Mouse (Mus musculus) G1E-ER4 (cell line): ENCODE results near the gene Gm49358. TPM values are rescaled to one million over a fixed set of nuclear protein-coding genes. Genes with fewer than 3 reads are reported as not detected.

ENCODE experiments used
- GATA1 ChIP-seq: IDR thresholded peaks from one replicate; pipeline ENCODE4 v1.8.0; 2012; ENCODE audit warnings: low read length, inconsistent platforms
- polyA plus RNA-seq: library from polyadenylated mRNA; stranded (reverse); fragments of >175 nt; gene quantifications from 2 replicates; pipeline ENCODE4 v1.2.3, GENCODE M21; 2012

The Gm49358 gene
- polyA plus RNA-seq, 1 experiment, result not detected

DNA sequence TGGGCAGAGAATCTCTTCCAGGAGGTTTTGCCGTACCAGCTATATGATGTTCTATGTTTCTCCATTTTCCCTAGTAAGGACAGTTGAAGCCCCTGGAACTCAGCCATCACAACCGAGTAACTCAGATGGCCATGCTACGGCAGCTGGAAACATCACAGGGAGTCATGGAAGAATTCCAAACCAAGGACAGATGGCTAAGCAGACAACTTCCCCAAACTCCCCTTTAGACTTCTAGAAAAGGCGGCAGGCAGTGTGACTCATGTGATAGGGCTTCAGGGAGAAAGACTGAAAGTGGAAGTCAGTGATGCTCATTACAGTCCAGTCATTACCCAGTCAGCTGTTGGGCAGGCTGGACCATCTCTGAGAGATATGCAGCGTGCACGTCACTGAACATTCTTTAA, 8.5 kb downstream of the Gm49358 start:
- TF ChIP-seq GATA1, result no peak

DNA sequence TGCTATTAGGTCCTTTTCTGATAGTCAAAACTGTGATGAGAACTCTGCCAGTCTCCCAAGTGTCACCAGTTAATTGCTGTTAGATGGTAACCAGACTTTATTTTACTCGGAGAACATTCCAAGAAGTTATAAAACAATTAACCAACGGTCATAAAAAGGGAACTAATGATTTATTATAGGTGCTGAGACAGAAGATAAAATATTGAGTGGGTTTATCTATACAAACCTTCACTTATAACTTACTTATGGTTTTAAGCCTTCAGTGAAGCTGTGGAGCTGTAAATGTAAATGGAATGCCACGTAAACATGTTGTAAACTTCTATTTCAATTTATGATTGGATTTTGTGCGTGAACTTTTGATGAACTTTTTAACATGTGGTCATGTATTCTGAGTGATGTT, 9.6 kb downstream of the Gm49358 start:
- TF ChIP-seq GATA1, result no peak

DNA sequence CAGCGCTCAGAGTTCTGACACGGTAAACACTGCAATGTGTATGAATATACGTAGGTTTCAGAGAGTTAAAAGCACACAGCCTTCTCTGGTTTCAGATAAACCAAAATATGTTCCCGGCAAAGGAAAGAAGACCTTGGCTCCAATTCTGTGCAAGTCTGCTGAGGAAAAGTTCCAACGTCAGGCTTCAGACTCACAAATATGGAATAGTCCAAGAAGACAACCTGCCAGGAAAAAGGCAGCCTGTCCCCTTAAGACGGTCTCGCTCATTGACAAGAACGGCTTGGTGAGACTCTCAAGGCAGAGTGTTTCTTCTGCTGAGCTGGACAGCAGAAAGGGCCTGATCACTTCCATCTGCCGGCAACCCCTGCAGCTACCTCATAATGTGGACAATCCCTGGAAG, 12.5 kb downstream of the Gm49358 start:
- no peak for TF ChIP-seq GATA1

DNA sequence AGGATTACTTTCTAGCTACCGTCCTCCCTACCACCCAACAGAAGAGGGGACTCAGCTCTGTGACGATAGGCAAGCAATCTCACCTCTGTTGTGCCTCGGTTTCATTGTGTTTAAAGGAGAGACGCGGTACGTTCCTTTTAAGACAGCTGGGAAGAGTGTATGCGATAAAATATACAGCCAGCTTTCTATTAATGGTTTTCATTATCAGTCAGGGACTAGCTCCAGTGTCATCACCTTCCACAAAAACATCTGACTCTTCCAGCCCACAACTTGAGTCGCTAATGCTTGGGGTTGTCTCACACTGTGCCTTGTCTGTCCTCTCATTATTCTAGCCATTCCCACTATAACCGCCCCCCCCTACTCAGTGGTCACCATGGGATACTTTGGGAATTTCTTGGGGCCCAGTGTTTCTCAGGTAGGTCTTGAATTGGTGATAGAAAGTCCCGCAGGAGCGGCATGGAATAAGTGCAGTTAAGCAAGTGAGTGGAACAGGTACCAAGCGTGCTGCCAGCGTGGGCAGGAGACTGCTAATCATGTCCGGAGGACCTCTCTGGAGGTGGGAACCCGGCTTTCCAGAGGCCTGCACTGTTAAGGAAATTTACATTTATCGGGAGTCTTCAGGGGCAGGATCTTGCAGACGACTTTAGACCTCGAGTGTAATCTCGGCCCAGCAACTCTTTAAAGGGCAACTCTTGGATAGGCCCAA, 14.0 kb downstream of the Gm49358 start:
- no peak for TF ChIP-seq GATA1

DNA sequence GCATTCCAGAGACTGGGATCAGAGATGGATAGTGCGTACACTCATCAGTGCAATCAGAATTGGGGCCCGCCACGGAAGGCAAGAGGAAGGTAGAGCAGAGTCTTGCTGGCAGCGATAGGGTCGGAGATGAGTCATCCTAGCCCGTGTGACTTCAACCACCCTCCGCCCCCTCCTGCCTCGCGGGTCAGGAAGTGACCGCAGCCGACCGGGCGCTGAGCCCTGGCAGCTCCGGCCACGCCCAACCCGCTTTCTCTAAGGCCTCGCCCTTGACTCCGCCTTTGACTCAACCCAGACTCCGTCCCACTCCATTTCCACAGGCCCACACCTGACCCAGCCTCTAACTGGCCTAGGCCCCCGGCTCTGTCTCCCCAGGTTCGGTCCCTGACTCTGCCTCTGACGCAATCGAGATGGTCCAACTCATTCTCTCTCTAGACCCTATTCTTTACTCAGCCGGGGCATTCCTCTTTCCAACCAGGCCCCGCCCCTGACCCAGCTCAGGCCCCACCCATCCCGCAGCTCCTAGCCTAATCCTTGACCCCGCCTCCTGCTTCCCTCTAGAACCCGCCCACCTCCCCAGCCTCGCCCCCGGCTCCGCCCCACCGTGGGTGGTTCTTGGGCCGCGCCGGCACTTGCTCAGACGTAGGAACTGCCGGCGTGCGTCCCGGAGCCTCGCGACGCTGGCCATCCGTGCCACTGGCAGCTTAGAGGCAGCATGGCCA, 14.8 kb downstream of the Gm49358 start, which contains the start of gene Nt5dc3:
Gene Nt5dc3 (plus strand): TSS at position 608 of the 719 bp plus-strand sequence.
- no peak for TF ChIP-seq GATA1

DNA sequence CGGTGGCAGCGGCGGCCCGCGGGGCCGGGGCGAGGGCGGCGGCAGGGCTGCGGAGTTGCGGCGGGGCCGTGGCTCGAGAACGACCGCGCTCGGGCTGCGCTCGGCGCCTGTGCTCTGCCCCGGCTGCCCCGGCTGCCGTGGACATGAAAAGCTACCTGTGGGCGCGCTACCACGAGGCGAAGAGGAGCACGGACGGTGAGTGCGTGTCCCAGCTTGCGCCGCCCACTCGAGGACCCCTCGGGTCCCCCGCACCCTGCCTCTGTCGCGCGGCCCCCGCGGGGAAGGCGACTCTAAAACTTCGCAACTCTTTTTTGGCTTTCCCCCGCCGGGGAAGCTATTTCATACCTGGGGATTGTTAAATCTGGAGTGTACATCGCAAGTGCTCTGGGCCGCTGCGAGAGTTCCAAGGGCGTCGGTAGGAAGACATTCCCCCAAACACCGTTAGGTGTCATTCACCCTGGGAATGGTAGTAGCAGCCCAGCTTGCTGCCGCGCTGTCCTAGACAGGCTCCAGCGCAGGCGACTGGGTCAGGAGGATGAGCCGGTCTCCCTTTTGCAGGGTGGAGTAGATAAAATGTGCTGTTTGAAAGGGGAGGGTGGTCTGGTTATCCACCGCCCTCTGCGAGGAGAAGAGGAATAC, 15.5 kb downstream of the Gm49358 start:
- TF ChIP-seq GATA1, result no peak

DNA sequence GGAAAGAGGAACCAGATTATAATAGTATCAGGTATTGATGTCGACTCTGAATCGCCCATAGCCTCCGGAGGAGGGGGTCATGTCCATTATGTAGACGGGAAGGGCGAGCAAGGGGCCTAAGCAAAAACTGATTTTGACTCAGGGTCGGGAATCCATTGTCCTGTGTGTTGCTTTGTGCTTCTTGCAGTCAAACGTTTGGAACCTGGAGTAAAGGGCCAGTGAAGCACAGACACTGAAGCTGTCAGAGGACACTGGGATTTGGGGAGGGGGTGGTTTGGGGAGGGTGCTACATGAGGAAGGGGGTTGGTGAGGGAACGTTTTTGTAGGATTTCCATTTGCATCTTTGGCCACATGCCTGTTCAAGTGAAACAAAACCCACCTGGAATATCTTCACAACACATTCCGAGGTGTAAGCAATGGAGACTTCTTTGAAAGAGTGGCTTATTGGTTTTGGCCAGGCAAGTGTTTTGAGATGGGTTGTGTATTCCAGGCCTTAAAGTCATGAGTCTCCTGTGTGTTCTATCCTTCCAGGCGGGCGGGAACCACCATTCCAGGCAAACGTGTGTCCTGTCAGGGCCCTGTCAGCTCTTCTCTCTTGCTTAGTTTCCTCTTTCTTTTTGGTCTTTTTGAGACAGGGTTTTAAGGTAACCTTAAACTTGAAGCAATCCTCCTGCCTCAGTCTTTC, 16.2 kb downstream of the Gm49358 start:
- no peak for TF ChIP-seq GATA1

DNA sequence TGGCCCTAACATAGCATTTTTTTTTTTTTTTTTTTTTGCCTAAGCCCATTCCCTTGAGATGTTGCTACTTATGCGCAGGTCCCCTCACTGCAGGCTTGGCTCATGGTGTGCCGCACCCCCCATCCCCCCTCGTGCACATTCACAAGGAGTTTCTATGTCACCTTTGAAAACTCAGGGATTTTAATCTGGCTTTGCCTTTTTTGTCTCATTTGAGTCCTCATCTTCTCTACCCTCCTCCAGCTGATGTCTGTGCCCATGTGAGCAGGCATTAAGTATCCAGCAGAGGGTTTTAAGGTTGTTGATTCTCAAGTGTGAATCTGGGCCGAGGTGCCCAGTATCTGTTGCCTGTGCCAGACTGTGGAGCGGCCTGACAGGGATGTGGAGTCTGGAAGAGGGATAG, 17.9 kb downstream of the Gm49358 start:
- no peak for TF ChIP-seq GATA1

DNA sequence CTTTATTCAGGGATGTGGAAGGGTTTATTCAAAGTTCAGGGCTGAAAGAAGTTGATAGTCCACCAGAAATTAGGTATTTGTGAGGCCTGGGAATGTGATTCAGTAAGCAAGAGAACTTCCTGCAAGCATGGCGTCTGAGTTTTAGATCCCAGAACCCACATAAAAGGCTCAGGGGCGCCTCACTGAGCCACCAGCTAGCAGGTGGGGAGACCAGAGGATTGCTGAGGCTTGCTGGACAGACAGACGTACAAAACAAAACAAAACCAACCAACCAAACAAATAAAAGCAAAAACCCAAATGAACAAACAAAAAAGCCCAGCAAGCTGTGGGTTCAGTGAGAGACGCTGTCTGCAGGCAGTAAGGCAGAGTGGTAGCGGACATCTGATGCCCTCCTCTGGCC, 18.9 kb downstream of the Gm49358 start:
- TF ChIP-seq GATA1, result no peak

DNA sequence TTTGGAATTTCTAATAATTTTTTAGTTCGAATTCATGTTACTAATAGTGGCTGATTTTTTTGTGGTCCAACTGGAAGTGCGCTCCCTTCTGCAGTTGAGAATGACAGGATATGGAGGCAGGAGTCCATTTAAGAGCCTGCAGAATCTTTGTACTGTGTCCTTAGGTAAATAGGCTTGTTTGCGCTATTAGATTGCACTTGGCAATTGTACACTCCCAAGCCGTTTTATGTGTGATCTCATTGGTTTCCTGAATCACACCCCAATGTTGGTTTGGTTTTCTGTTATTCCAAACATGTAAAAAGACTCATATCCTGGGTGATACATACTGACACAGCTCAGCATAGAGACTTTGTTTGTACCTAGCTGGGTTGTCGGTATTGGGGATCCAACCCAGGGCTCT, 19.8 kb downstream of the Gm49358 start:
- TF ChIP-seq GATA1, result no peak

DNA sequence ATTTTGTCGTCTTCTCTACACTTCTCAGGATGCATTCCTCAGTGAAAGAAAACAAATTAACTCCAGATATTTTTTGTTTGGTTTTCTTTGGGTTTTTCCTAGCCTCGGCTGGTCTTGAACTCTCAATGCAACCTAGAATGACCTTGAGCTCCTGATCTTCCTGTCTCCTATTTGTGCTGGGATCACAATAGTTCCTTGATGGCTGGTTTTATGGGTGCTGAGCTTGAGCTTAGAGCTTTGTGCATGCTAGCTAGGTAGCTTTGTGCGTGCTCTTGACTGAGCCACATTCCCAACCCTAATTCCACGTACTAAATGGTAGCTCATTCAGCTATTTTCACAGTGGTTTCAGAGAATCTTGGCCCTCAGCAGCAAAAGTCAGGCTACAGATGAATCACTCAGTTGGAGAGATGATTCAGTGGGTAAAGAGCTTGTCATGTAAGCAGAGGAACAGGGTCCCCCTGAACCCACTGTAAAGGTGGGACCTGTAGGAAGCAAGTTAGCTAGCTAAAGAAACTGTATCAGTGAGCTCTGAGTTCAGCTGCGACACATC, 20.4 kb downstream of the Gm49358 start:
- no peak for TF ChIP-seq GATA1

DNA sequence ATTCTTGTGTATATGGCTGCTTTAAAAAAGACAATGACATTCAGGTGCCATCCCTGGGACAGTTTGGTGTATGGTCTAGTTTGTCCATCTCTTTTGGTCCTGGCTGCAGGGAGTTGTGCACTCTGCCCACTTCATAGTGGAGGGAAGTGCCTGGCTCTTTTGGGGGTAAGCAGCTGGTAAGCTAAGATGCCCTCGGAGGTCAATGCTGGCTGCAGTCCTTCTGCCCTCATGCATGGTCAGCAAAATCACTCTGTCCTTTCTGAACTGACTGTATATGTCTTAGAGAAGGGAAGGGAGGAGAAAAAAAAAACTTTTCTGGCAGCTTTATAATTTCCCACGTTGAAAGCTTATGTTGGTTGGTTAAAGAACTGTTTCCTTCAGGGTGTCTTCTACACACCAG, 21.6 kb downstream of the Gm49358 start:
- TF ChIP-seq GATA1, result no peak

DNA sequence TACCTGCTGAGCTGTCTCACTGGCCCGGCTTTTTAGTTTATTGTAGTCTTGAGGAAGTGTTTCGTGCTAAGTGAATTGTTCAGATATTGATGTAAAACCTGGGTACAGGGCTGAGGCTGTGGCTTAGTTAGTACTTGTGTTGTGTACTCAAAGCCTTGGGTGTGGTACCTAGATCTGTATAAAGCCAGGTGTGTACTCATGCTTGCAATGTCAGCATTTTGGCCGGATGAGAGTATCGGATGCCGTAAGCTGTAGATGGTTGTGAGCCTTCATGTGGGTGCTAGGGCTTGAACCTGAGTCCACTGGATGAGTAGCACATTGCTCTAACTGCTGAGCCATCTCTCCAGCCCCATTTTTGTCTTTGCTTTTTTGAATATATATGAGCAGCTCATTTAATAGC, 22.3 kb downstream of the Gm49358 start:
- no peak for TF ChIP-seq GATA1

DNA sequence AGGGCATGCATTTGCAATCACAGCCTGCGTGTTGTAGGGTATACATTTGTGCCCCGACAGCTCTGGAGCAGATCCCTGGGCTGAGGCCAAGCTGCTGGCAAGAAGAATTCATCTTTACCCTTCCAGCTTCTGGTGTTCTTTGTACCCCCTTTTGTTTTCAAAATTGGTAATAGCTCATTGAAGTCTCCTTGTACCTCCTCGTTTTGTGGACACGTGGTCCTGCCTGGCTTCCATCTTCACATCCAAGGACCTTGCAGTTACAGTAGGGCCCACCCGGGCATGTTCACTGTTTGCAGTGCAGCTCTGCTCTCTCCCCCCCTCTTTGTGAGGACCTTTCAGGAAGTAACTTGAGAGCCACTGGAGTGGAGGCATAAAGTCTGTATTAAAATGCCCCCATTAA, 24.4 kb downstream of the Gm49358 start:
- no peak for TF ChIP-seq GATA1

DNA sequence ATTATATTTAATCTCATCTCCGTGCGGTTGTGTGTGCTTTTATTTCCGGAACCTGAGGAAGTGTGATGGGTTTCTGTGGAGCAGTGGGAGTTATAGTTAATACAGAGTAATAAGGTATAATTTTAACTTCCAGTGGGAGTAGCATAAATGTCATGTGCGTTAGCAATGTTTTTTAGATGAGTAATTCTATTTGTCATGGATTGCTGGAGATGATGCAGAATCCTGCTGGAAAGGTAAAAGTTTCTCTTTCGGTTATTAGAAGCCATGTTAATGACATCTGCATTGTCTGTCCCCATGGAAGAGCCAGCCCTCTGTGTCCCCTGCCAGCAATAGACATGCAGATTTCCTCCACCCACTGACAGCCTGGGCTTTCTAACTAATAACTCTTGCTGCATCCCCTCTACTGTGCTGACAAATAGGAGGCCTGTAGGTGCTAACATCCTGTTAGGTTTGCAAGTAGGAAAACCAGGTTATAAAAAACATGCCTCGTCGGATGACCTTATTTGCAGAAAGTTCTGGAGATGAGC, 25.4 kb downstream of the Gm49358 start:
- no peak for TF ChIP-seq GATA1

DNA sequence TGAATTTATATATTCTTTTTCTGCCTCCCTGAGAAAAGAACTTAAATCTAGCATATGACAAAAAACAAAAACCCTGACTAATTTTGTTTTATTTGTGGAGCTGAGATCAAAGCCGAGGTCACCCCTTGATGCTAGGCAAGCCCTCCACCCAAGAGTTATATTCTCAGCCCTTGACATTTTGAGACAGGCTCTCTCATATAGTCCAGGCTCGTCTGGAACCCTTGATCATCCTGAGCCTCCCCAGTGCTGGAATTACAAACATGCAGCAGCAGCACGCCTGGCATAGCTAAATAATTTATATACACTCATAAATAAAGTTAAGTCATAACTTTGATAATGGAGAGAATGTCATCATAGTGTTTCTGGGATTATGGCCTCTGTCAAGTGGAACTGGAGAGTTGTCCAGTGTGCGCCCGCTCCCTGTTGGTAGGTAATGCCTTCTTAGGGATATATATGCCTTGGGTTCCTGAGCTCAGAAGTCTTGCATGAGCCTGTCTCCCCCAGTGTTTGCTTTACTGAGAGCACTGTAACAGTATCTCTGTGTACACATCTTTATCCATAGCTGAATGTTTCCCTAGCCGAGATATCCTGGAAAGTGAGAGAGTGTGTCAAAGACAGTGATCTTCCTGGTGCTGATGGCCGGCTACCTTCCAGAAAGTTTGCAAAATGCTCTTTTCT, 27.9 kb downstream of the Gm49358 start:
- TF ChIP-seq GATA1, result no peak
